Mouse (Mus musculus): ENCODE measurements around the gene Tet2.

GRCm38 (mm10) chr3:133554552-133555067, 9.7 kb upstream of the Tet2 start:
- TF ChIP-seq CTCF (IDR thresholded peaks at IDR 0.05; ENCODE audit: low read depth) (no peak), EP300 (optimal IDR thresholded peaks at IDR 0.05) (no peak)

Measured in stomach, postnatal 0 days (tissue).